Mouse (Mus musculus) liver, adult 2 months (tissue): ENCODE measurements around the gene Ube4a.

Source experiments
- CTCF ChIP-seq: fragments of 200-500 bp; IDR thresholded peaks from 2 replicates; pipeline ENCODE4 v1.5.1; 2011; ENCODE audit warnings: low read depth, low read length, control low read depth
- POLR2A ChIP-seq: fragments of 200-500 bp; IDR thresholded peaks from 2 replicates; pipeline ENCODE4 v1.6.1; 2011; ENCODE audit warnings: low read length, control low read depth; ENCODE audit not compliant: insufficient read depth; ENCODE audit errors: extremely low read depth

DNA sequence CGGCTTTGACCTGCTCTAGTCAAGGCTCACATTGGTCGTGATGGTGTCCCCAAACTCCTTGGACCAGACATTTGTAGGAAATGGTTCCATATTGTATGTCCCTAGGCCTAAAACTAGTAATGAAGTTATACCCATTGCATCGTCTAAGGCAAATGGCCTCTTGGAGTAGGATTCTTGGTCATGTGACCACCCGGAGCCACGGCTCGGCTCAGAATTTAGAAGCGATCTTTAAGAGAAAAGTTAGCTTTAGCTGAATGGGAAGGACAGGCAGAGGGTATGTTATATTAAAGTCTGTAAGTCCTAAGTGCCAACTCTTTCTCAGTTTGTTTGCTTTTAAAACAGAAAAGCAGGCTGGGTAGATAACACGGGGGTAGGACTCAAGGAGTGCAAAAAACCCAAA lies 16.7 kb upstream of the Ube4a start:
- TF ChIP-seq POLR2A = no peak
- TF ChIP-seq CTCF = no peak
